Mouse (Mus musculus) heart, postnatal 25 days (tissue): ENCODE results near the gene 4933402D24Rik. TPM values are rescaled to one million over a fixed set of nuclear protein-coding genes. Genes with fewer than 3 reads are reported as not detected.

Experiments
- DNase-seq: peaks from one replicate; pipeline ENCODE4 v3.0.0; 2022; ENCODE audit warnings: low spot score
- intact Hi-C: fragments of 180-260 bp; cut with DNase I; formaldehyde crosslinking; loops from one replicate; pipeline ENCODE4 v1.15.1; 2025
- total RNA-seq, 2 experiments: library from RNA; stranded (reverse); gene quantifications; 2 replicates each; pipeline ENCODE4 v1.2.3; 2021

Gene 4933402D24Rik
- not detected for total RNA-seq

DNA sequence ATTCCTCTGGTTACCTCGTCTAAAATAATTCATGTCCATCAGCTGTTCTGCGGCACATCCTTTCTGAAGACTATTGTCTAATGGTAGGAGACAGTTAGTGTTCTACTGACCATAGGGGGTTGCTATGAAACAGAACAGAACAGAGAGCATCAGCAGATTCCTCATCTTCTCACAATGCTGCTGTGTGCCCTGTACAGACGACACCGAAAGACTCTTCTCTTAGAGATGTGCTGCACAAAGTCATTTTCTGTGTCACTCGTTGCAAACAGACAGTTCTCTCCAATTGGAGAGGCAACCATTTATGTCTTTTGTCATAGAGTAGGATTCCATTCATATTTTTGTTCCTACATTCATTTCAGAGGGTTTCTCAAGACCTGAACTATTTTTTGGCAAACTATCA lies at the start of gene 4933402D24Rik:
Gene 4933402D24Rik, minus strand, starts transcription at position 101 of the 400 bp plus-strand sequence.
- DNase-seq, result no peak
- intact Hi-C loops, result loop anchor here (10.0 kb wide), 3 partner anchors 256 to 536 kb away; no protein-coding TSS in a partner anchor

DNA sequence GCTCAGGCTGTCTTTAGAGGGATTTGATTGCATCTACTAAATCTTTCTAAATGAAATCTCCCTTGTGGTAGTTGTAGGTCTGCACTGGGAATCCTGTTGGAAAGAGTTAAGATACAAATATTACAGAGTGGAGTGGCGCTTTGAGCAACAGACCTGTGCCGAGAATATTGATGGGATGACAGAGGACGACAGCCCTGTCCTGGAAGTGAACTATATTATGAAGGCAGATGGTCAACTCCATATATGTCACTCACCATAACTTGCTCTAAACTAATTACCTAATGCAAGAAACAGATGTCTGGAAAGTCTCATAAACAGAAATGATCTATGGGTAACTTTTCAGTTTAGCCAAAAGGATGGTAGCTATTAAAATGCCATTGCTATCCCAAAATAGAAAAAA lies 39.5 kb upstream of the 4933402D24Rik start:
- intact Hi-C loops, result no loop called here

DNA sequence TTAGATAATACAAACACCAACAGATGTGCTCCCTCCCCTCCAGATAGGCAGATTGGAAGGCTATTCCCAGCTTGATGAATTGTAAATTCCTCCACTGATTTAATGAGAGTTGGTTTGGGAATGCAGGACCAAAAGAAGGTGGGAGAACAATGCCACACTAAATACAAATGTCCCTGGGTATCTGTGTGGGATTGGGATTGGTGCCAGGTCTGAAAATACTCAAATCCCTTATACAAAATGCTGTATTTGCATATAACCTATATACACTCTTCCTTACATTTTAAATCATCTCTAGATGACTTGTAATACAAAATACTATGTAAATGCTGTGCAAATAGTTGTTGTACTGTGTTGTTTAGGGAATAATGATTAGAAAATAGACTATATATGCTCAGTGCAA lies 36.0 kb upstream of the 4933402D24Rik start:
- intact Hi-C loops, result no loop called here
- DNase-seq, result no peak

More for the DNA sequence above, 39.5 kb upstream of the 4933402D24Rik start:
- no peak for DNase-seq

DNA sequence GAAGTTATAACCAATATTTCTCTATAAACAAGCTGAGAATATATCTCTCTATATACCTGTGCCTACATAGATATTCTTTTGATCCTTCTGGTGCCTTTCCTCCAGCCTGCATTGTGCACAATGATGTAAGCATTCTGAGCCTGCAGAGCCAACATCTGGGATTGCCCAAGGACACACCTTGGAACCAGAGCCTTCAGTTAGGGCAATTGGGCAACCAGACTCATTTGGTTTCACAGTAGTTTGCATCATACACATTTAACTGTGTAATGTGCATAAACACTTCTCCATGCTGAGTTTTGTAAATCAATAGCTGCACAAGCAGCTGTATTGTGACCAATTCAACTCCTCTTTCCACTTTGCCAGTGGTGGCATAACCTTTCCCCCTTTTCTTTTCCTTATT lies 25.3 kb upstream of the 4933402D24Rik start:
- DNase-seq, result no peak
- intact Hi-C loops, result no loop called here

DNA sequence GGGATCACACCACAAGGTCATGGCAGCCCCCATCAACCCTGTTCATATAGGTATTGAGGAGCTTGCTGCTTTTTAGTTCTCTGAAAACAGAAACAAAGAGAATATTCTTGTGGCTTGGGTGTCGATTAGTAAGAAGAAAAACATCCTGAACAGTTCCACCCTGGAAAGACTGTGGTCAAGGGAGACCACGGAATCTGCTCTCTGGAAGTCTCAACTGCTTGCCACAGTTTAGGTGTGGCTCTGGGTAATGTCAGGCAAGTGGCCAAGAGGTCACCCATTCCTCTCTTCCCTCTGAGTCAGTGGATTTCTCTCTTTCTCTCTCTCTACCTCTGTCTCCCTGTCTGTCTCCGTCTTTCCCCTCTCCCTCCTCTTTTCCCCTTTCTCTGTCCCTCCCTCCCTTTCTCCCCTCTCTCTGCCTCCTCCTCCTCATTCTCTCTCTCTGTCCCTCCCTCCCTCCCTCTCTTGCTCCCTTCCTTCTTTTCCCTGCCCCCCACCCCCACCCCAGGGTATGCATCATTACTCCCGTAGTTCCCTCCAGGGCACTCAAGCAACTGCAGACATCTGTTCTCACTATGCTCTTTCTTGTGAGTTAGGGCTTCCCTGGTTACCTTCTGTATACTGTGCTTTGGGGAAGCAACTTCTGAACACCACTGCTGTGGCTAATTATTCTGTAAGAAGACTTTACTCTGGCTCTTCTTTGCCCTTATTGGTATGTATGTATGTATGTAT lies 8.0 kb upstream of the 4933402D24Rik start:
- intact Hi-C loops, result no loop called here
- DNase-seq, result no peak

DNA sequence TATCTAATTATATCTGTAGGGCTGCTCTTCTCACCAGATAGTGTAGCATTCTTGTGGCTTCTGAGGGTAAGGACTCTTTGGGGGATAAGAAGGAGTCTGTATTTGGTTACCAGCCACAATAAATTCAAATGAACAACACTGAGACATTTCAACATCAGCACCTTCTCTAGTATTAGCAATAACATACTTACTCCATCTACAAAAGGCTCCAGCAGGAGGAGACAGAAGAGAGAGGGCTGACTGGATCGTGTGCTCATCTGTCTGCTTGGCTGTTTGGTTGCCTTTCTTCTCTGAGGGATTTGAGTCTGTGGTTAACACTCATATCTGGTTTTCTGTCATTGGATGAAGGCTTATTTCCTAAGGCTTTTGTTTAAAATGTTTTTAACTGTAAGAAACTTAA lies 7.3 kb upstream of the 4933402D24Rik start:
- intact Hi-C loops, result no loop called here
- DNase-seq, result no peak

DNA sequence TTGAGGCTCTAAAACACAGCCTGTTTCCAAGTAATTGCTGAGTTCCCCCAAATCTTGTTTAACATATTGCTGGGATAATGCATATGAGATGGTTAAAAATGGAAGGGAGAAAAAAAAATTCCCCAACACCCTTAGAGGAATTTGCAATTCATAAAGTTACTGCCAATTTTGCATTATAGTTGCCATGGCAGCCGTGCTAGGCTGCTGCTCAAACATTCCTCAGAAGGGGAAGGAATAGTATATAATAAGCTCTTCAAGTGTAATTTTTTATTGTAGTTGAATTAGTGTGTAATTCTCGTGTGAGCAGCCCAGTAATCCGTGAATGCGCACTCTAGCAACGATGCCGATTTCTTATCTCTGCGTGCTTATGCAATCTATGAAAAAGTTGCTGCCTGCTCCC lies 1.2 kb upstream of the 4933402D24Rik start:
- no peak for DNase-seq
- intact Hi-C loops, result no loop called here

DNA sequence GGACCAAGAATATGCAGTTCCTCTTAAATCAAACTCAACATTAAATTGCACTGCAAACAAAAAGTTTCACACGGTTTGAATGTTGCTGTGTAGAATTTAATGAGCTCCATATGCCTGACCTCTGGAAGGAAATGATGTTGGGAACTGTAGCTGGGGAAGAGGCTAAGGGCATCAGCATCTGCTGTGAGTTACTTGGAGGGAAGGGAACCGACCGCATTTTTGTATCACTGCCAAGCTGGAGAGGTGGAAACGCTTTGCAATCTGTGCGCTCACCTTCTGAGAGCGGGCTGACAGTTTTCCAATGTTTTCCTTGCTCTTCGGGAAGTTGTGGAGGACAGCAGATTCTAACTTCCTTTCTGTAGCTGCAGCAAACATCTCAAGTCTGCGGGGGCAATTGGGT lies 955 bp downstream of the 4933402D24Rik start:
- no peak for DNase-seq

DNA sequence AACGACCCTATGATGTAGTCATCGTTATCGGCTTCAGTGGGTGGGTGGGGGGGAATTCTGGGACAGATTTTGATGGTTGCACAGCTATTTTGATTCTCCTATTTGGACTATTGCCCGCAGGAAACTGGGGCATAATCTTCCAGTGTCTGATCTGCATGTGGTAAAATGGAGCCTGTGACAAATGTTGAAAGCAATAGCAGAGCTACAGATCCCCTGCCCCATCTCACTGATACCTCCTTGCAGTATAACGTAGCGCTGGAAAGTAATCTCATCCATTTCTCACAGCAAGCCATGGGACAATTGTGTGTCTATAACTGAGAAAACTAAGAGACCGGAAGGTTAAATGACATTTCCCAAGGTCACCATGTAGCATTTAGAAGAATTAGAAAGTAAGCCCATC lies 4.7 kb downstream of the 4933402D24Rik start:
- intact Hi-C loops, result loop anchor here (10.0 kb wide), 3 partner anchors 260 to 540 kb away; no protein-coding TSS in a partner anchor
- no peak for DNase-seq

More for the DNA sequence above, 955 bp downstream of the 4933402D24Rik start:
- intact Hi-C loops, result loop anchor here (10.0 kb wide), 3 partner anchors 257 to 537 kb away; no protein-coding TSS in a partner anchor

DNA sequence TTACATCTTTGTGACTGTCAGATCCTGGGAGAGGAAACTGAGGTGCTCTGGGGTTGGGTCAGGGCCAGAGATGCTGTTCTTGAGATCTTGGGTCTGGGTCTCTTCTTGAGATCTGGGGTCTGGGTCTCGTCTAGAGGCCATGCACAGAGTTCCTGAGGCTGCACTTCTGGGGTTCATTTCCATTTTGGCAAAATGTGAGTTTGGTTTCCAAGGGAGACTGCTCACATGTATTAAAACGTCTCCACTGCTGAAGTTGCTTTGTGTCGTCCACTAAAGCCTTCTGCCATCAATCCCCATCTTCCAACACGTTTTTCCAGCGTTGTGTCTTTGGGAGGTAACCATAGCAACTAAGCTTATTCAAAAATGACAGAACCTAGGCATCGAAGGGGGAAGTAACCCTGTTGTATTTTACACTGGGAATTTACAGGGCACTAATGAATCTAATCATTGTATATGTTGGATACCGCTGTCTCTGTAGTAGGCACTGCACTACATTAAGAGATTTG lies 5.1 kb downstream of the 4933402D24Rik start:
- DNase-seq, result no peak
- intact Hi-C loops, result loop anchor here (1.0 to 10.0 kb wide), 4 partner anchors 261 to 682 kb away; no protein-coding TSS in a partner anchor

DNA sequence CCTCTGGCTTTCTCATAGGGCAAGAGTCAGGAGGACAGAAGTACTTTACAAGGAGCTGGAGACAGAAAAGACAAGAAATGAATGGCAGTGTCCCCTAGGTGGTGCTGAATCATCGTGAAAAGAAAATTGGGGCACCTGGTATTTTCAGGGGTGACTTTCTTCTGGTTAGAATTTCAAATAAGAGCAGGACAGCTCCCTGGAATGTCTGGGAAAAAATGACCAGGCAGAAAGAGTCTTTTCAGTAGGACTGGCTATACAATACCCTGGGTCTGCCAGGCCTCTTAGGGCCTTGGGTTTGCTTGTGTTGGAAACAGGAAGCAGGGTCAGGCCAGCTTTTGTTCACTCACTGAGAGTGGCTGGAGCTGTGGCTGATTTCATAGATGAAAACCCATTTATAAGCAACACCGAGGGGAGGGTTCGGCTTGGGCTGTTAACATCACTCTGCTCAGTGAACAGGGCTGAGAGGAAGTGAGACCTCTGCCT lies 5.8 kb downstream of the 4933402D24Rik start:
- intact Hi-C loops, result loop anchor here (1.0 to 10.0 kb wide), 4 partner anchors 262 to 683 kb away; no protein-coding TSS in a partner anchor
- DNase-seq, result no peak

DNA sequence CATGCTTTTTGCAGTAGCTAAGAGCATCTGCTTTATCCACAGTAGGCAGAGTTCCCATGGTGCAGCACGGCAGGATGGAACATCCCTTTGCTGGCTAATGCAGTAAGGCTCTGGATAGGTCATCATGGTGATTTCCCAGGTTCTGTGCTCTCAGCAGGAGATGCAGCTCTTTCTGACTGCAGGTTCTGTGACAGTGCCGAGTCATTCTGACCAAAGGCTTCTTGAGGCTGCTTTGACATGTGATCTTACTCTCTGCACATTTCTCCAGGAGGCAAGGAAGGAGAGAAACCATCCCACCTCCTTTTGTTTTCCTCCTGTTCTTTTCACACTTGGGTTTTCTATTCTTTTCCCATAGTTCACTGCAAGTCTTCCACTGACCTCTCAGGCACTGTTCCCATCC lies 13.1 kb downstream of the 4933402D24Rik start:
- DNase-seq, result no peak
- intact Hi-C loops, result no loop called here

DNA sequence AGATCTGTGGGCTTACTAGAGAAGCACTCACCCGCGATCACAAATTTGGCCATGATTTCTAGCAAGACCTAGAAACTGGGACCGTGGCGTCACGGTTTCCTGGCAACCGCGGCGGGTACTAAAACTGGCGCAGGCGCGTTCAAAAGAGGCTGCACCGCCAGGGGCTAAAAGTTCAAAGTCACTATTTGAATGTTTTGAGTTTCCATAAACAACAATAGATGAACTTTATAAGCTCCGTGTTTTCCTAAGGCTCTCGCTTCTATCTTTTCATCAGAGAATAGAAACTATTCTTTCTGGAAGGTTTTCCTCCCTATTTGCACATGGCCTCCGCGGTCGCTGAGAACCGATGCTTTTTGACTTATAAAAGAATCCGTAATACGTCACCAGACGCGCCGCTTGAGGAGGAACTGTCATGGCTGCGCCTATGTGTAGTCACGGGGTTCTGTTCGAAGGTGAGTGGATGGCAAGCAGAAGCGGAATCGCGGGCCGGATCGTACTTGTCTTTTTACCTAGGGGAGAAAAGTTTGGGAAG lies 38.8 kb downstream of the 4933402D24Rik start, which contains the start of the genes Mdh1b and Fastkd2:
Gene Mdh1b, minus strand, starts transcription at position 79 of the 532 bp plus-strand sequence.
Gene Fastkd2, plus strand, starts transcription at position 375 of the 532 bp plus-strand sequence.
- DNase-seq, result peak; percentile 73
- intact Hi-C loops, result no loop called here

DNA sequence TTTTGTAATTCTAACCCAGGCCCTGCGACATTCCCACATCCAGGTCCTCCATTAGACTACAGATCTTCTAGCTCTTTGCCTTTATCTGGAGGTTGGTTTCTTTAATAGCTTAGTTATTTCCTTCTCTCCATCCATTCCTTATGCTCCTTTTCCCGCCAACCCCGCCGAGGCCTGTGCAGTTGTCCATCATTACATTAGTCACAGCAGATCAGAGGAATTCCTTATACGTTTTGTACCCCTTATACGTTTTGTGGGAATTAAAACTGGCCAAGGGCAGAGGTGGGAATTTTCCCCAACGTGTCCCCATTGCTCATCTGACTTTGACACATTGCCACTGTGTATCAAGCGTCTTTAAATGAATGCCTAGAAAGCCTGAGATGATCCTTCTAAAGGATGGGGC lies 39.3 kb downstream of the 4933402D24Rik start:
- intact Hi-C loops, result no loop called here
- no peak for DNase-seq

DNA sequence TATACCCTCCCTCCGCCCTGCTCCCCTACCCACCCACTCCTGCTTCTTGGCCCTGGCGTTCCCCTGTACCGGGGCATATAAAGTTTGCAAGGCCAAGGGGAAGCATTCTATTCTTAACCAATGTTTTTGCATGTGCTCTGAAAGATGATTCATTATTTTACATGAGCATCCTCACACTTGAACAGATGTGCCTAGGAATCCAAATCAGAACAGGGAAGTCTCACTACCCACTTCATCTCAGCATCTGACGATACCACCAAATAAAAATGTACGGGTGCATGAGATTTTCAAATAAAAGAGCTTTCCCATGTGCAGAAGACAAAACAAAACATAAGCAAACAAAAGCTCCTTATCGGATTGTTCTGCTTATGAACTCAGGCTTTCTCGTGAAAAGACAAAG lies 48.9 kb downstream of the 4933402D24Rik start:
- intact Hi-C loops, result no loop called here
- no peak for DNase-seq

DNA sequence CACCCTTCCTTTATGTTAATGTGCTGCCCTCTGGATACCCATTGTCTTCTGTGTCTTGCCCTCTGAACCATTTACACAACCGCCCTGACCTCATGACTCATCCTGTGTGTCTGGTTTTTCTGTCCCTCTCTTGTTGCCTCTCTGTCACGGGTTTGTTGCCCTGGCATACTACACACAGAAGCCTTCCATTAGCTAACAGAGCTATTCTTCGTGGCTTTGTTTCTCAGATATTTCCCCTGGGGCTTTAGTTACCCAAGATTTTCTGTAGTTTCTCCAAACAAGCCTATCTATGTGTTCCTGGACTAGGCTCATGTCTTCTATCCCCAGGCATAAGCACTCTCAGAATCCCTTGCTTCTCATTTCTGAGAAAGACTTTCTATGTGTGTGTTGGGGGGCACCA lies 60.2 kb downstream of the 4933402D24Rik start:
- intact Hi-C loops, result no loop called here
- DNase-seq, result no peak

DNA sequence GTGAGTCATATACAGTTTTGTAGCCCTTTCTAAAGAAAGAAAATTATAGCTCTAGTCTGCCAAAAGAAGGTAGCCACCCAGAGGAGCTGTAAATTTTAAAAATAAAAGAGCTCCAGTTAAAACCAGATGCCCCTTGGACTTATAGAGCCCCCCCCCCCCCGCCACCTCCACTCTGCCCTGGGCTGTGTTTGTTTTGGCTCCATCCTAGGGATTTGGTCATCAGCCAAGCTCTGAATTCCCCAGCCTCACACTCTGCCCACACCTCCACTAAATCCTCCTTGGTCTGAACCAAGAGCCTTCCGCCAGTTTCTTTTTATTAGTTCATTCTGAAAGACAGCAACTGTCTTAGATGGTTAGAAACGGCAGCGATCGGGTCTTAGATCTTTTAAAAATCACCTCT lies 63.3 kb downstream of the 4933402D24Rik start:
- no peak for DNase-seq
- intact Hi-C loops, result no loop called here
